ENCODE assay signal across 20 mouse cellular contexts in genomic region chr10:37377258-37378001, GRCm38 (mm10).
DNase-seq lines count a peak whose midpoint lies in the region; ATAC-seq and TF ChIP-seq lines count a peak whose summit lies in the region.
"Had no signal": no experiment of that assay in that cellular context is flagged by ENCODE, and none has a peak within 500 bp of the region (broad histone marks: within the 10 kb centered on the region; RNA-seq: fewer than 3 reads in every experiment).

No protein-coding gene starts in this region.

- H3K9ac ChIP-seq in forebrain, postnatal 0 days = no peak overlapping the region
- H3K9ac ChIP-seq in hindbrain, embryonic 12.5 days = no peak overlapping the region
- H3K9ac ChIP-seq in intestine, embryonic 16.5 days (ENCODE audit: low read depth, low read length) = no peak overlapping the region
- no peak overlapping the region for H3K9ac ChIP-seq in neural tube, embryonic 13.5 days
- H3K9ac ChIP-seq: liver, embryonic 14.5 days had no signal

- no peaks in the 10 kb centered on the region for H3K36me3 ChIP-seq in forebrain, embryonic 10.5 days (replicated peaks)
- no peaks in the 10 kb centered on the region for H3K36me3 ChIP-seq in forebrain, postnatal 0 days (ENCODE audit: insufficient read depth)
- no peaks in the 10 kb centered on the region for H3K36me3 ChIP-seq in hindbrain, embryonic 12.5 days
- H3K36me3 ChIP-seq in intestine, embryonic 16.5 days (ENCODE audit: control insufficient read depth, insufficient read depth, low read length) = no peaks in the 10 kb centered on the region
- H3K36me3 ChIP-seq in neural tube, embryonic 13.5 days = no peaks in the 10 kb centered on the region
- H3K36me3 ChIP-seq: G1E had no signal

- no peak for ATAC-seq in forebrain, postnatal 0 days
- peak; percentile 47 for ATAC-seq in hindbrain, embryonic 12.5 days (ENCODE audit: low FRiP score)
- peak; percentile 95 for ATAC-seq in intestine, embryonic 16.5 days
- peak; percentile 30; the same call in 1 of the 2 replicates for ATAC-seq in neural tube, embryonic 13.5 days (ENCODE audit: low read depth)
- ATAC-seq: CD4-positive, CD25-positive, alpha-beta regulatory T cell, adult 4 months; lung, postnatal 0 days had no signal

- H3K27me3 ChIP-seq in forebrain, embryonic 10.5 days (ENCODE audit: poor library complexity, severe bottlenecking) = no peaks in the 10 kb centered on the region
- no peaks in the 10 kb centered on the region for H3K27me3 ChIP-seq in forebrain, postnatal 0 days (ENCODE audit: insufficient read depth, low read length)
- H3K27me3 ChIP-seq in hindbrain, embryonic 12.5 days = no peaks in the 10 kb centered on the region
- H3K27me3 ChIP-seq in intestine, embryonic 16.5 days (replicated peaks; ENCODE audit: control insufficient read depth, insufficient read depth, low read length) = no peaks in the 10 kb centered on the region
- no peaks in the 10 kb centered on the region for H3K27me3 ChIP-seq in neural tube, embryonic 13.5 days
- H3K27me3 ChIP-seq in cerebellum, adult 2 months (ENCODE audit: control insufficient read depth, insufficient read depth, low read length) = no peaks in the 10 kb centered on the region

- H3K27ac ChIP-seq in forebrain, embryonic 10.5 days = peak overlapping the region; percentile 86
- H3K27ac ChIP-seq in forebrain, postnatal 0 days (ENCODE audit: low read depth, low read length) = no peak overlapping the region
- H3K27ac ChIP-seq in hindbrain, embryonic 12.5 days = peak overlapping the region; percentile 69; the same call in 1 of the 2 replicates
- H3K27ac ChIP-seq in intestine, embryonic 16.5 days (ENCODE audit: low read length) = peak overlapping the region; percentile 0; the same call in 1 of the 2 replicates
- no peak overlapping the region for H3K27ac ChIP-seq in neural tube, embryonic 13.5 days (replicated peaks)
- H3K27ac ChIP-seq in cerebellum, adult 2 months (ENCODE audit: insufficient read depth, low read length) = no peak overlapping the region
- H3K27ac ChIP-seq: kidney, postnatal 0 days; left cerebral cortex, adult 2 months; liver, embryonic 14.5 days had no signal

- no peak for DNase-seq in forebrain, embryonic 10.5 days (ENCODE audit: extremely low spot score, low spot score)
- DNase-seq in forebrain, postnatal 0 days = no peak
- DNase-seq in left cerebral cortex, postnatal 4 days = no peak
- DNase-seq in cerebellum, postnatal 14 days = no peak
- no peak for DNase-seq in cerebellum, adult 2 months
- DNase-seq: adrenal gland, adult 2 months; cerebellum, adult 11 months; gastrocnemius, postnatal 25 days; kidney, adult 11 months; right cerebral cortex, postnatal 4 days had no signal

- 87% methylated on average over 1 of the region's 1 CpGs for WGBS in forebrain, embryonic 10.5 days
- 73% methylated on average over 1 of the region's 1 CpGs for WGBS in forebrain, postnatal 0 days
- 76% methylated on average over 1 of the region's 1 CpGs for WGBS in hindbrain, embryonic 12.5 days
- WGBS in intestine, embryonic 16.5 days = 50% methylated on average over 1 of the region's 1 CpGs
- WGBS in neural tube, embryonic 13.5 days = 73% methylated on average over 1 of the region's 1 CpGs
- 98% methylated on average over 1 of the region's 1 CpGs for WGBS in cerebellum, adult 2 months

- intact Hi-C loops in left cerebral cortex, postnatal 4 days (cut with DNase I) = no loop called here

- H3K9me3 ChIP-seq in forebrain, embryonic 10.5 days = no peaks in the 10 kb centered on the region
- no peaks in the 10 kb centered on the region for H3K9me3 ChIP-seq in forebrain, postnatal 0 days (ENCODE audit: low read length)
- no peaks in the 10 kb centered on the region for H3K9me3 ChIP-seq in hindbrain, embryonic 12.5 days (replicated peaks)
- no peaks in the 10 kb centered on the region for H3K9me3 ChIP-seq in intestine, embryonic 16.5 days (ENCODE audit: control insufficient read depth, low read length)
- no peaks in the 10 kb centered on the region for H3K9me3 ChIP-seq in neural tube, embryonic 13.5 days
- H3K9me3 ChIP-seq: G1E had no signal

- peaks cover 45% of the 10 kb centered on the region for H3K4me1 ChIP-seq in forebrain, embryonic 10.5 days
- H3K4me1 ChIP-seq in forebrain, postnatal 0 days (ENCODE audit: insufficient read depth) = 0 out of 2 replicates have a peak, but pooled peaks cover 4% of the 10 kb centered on the region
- peaks cover 13% of the 10 kb centered on the region for H3K4me1 ChIP-seq in hindbrain, embryonic 12.5 days
- H3K4me1 ChIP-seq in intestine, embryonic 16.5 days (ENCODE audit: control insufficient read depth, insufficient read depth, low read length) = peaks cover 6% of the 10 kb centered on the region
- peaks cover 14% of the 10 kb centered on the region for H3K4me1 ChIP-seq in neural tube, embryonic 13.5 days (replicated peaks)
- no peaks in the 10 kb centered on the region for H3K4me1 ChIP-seq in cerebellum, adult 2 months (ENCODE audit: control insufficient read depth, insufficient read depth, low read length)

- no peak for TF ChIP-seq CTCF in forebrain, postnatal 0 days (IDR thresholded peaks at IDR 0.05; ENCODE audit: low read depth)
- TF ChIP-seq CTCF in cerebellum, adult 2 months (IDR thresholded peaks at IDR 0.05; ENCODE audit: borderline replicate concordance, insufficient read depth, low read depth, low read length) = no peak

- TF ChIP-seq POLR2A in cerebellum, adult 2 months (IDR thresholded peaks at IDR 0.05; ENCODE audit: borderline replicate concordance, insufficient read depth, low read length) = no peak

- peak overlapping the region; percentile 27; the same call in 1 of the 2 replicates for H3K4me3 ChIP-seq in forebrain, embryonic 10.5 days
- no peak overlapping the region for H3K4me3 ChIP-seq in forebrain, postnatal 0 days (ENCODE audit: low read depth, low read length)
- H3K4me3 ChIP-seq in hindbrain, embryonic 12.5 days = no peak overlapping the region
- no peak overlapping the region for H3K4me3 ChIP-seq in intestine, embryonic 16.5 days (ENCODE audit: low read length)
- H3K4me3 ChIP-seq in neural tube, embryonic 13.5 days = no peak overlapping the region
- H3K4me3 ChIP-seq in cerebellum, adult 2 months (replicated peaks; ENCODE audit: insufficient read depth, low read depth, low read length) = no peak overlapping the region
- H3K4me3 ChIP-seq: erythroblast, embryonic 14.5 days; left cerebral cortex, adult 2 months had no signal

- H3K4me2 ChIP-seq in forebrain, postnatal 0 days (ENCODE audit: low read depth) = no peak overlapping the region
- no peak overlapping the region for H3K4me2 ChIP-seq in hindbrain, embryonic 12.5 days (replicated peaks)
- H3K4me2 ChIP-seq in intestine, embryonic 16.5 days (ENCODE audit: low read depth, low read length) = no peak overlapping the region
- H3K4me2 ChIP-seq in neural tube, embryonic 13.5 days = no peak overlapping the region

Comparison
In these comparisons a context has a peak if more than half of its experiments do, and no peak if none do; other contexts are left out.
1. H3K27ac ChIP-seq: peak in forebrain, embryonic 10.5 days (single experiment), hindbrain, embryonic 12.5 days (single experiment) and intestine, embryonic 16.5 days (single experiment); none in forebrain, postnatal 0 days (single experiment), neural tube, embryonic 13.5 days (single experiment) and cerebellum, adult 2 months (single experiment).